Mouse (Mus musculus): ENCODE data around the gene Rnf41. TPM values are rescaled to one million over a fixed set of nuclear protein-coding genes. Genes with fewer than 3 reads are reported as not detected.

The Rnf41 gene
- polyA plus RNA-seq (2017; shearing (Covaris generic)) = 23.1 TPM

DNA sequence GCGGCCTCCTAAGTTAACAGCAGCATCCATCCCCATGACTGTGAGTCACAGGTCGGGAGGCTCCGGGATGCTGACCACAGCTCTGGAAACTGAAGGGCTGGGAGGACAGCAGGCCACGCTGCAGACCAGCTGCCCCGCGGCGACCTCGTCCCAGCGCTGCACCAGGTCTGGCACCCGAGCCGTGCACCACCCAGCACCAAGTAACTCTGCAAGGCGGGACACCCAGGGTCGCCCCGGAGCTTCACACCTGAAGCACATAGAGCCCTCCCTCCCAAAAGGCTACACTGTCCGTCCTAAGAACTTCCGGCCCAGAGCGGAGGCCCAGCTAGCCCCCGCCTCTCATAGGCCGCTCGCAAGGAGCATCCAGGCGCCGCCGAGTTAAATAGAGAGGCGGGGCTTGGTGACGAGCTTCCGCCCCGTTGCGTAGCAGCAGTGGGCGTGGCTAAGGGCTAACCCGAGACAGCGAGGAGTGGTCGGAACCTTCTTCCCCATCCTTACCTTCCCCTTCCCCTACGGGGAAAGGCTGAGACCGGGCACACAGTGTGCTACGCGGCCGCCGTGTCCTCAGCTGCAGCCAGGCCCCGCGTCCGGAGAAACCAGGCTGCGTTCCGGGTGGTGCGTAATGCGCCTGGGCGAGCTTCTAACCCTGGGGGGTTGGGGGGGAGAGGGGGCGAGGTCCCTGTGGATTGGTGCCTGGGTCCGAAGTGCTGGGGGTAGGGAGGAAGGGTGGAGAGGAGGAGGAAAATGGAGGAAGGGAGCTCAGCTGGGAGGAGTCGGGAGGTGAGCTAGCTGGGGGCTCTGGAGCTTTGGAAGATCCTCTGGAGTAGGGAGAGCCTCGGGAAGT is at the start of gene Rnf41, which contains the start of gene Nabp2:
Rnf41 (plus strand) TSS at position 447 of the 844 bp plus-strand sequence.
Nabp2 (minus strand) TSS at position 282 of the 844 bp plus-strand sequence.

GRCm38 (mm10) chr10:128368402-128369217 is 42.8 kb upstream of the Rnf41 start, which contains the start of gene Coq10a:
Coq10a (minus strand) TSS chr10:128368997.

DNA sequence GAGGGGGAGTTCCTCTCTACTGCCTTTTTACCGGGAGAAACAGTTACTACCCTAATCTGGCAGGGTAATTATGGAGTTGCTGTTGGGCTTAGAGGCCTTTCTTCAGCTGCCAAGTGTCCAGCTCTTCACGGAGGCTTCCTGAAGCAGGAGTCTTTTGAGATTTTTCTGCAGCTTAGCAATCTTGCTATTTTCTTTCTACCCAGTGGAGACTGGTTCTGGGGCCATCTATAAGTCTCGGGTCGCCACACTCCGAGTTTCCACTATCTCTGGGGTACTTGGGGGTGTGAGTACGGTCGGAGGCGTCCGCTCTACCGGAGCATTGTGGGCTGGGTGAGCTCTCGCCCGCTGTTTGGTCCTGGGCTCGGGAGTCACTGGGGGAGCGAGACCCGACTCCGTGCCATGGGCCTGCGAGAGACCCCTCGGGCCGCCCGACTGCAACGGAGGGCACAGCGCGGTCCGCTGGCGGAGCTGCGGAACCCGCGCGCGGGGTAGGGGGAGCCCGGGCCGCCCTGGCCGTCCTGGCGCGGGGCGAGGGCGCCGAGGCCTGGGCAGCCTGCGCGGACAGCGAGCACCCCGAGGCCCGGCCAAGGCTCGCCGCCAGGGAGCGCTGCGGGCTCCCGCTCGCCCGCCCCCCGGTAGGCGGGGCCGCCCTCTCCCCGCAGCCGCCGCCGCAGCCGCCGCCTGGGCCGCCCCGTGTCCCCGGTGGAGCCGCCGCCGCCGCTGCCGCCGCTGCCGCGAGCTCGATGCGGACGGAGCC is 34.8 kb upstream of the Rnf41 start, which contains the start of gene Ankrd52:
Ankrd52 (plus strand) TSS at position 661 of the 757 bp plus-strand sequence.

DNA sequence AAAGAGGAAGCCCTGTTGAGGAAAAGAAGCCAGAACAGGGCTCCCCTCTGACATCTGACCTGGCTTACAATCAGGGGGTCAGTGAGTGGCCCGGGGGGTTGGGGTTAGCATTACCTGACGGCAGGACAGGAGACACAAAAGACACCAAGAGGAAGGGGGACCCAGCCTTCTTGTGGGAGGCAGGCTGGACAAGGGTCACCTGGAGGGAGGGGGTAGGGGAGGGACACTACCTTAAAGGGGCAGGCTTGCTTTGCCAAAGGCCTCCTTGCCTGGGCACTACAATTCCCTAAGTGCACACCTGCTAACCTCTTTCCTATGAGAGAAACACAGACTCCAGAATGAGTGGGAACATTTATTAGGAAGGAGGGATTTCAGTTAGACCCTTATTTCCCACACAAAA is 10.4 kb upstream of the Rnf41 start, which contains the start of gene Slc39a5:
Slc39a5 (minus strand) TSS at position 174 of the 400 bp plus-strand sequence.

GRCm38 (mm10) chr10:128458719-128459408 is 47.4 kb downstream of the Rnf41 start, which contains the start of gene Smarcc2:
Smarcc2 (plus strand) TSS chr10:128459248.

Other genes with a start within 250 kb of the Rnf41 start
- gene Rbms2, start 231.4 kb upstream of the Rnf41 start, polyA plus RNA-seq (2017; shearing (Covaris generic)) = 34.5 TPM
- gene Gls2, start 217.2 kb upstream of the Rnf41 start, polyA plus RNA-seq (2017; shearing (Covaris generic)) = 0.65 TPM
- 12.4 TPM for gene Spryd4, start 199.8 kb upstream of the Rnf41 start, polyA plus RNA-seq (2017; shearing (Covaris generic))
- not detected for gene Mip, start 185.8 kb upstream of the Rnf41 start, polyA plus RNA-seq (2017; shearing (Covaris generic))
- 28.0 TPM for gene Timeless, start 179.6 kb upstream of the Rnf41 start, polyA plus RNA-seq (2017; shearing (Covaris generic))
- gene Apon, start 157.6 kb upstream of the Rnf41 start, polyA plus RNA-seq (2017; shearing (Covaris generic)) = not detected
- gene Apof, start 143.0 kb upstream of the Rnf41 start, polyA plus RNA-seq (2017; shearing (Covaris generic)) = not detected
- 45.1 TPM for gene Stat2, start 141.1 kb upstream of the Rnf41 start, polyA plus RNA-seq (2017; shearing (Covaris generic))
- gene Il23a, start 112.9 kb upstream of the Rnf41 start, polyA plus RNA-seq (2017; shearing (Covaris generic)) = not detected
- gene Pan2, start 108.3 kb upstream of the Rnf41 start, polyA plus RNA-seq (2017; shearing (Covaris generic)) = 48.3 TPM
- 18.9 TPM for gene Cnpy2, start 89.2 kb upstream of the Rnf41 start, polyA plus RNA-seq (2017; shearing (Covaris generic))
- 128 TPM for gene Cs, start 73.9 kb upstream of the Rnf41 start, polyA plus RNA-seq (2017; shearing (Covaris generic))
- 39.7 TPM for gene Coq10a, start 42.7 kb upstream of the Rnf41 start, polyA plus RNA-seq (2017; shearing (Covaris generic))
- 4.8 TPM for gene Ankrd52, start 34.5 kb upstream of the Rnf41 start, polyA plus RNA-seq (2017; shearing (Covaris generic))
- not detected for gene Slc39a5, start 10.4 kb upstream of the Rnf41 start, polyA plus RNA-seq (2017; shearing (Covaris generic))
- gene Nabp2, start 165 bp upstream of the Rnf41 start, polyA plus RNA-seq (2017; shearing (Covaris generic)) = 47.3 TPM
- gene Smarcc2, start 47.6 kb downstream of the Rnf41 start, polyA plus RNA-seq (2017; shearing (Covaris generic)) = 93.1 TPM
- 1,093 TPM for gene Myl6, start 82.5 kb downstream of the Rnf41 start, polyA plus RNA-seq (2017; shearing (Covaris generic))
- gene Myl6b, start 87.0 kb downstream of the Rnf41 start, polyA plus RNA-seq (2017; shearing (Covaris generic)) = 3.2 TPM
- 269 TPM for gene Esyt1, start 114.2 kb downstream of the Rnf41 start, polyA plus RNA-seq (2017; shearing (Covaris generic))
- gene Zc3h10, start 136.1 kb downstream of the Rnf41 start, polyA plus RNA-seq (2017; shearing (Covaris generic)) = 32.4 TPM
- 2,874 TPM for gene Rpl41, start 137.6 kb downstream of the Rnf41 start, polyA plus RNA-seq (2017; shearing (Covaris generic))
- gene Pa2g4, start 154.3 kb downstream of the Rnf41 start, polyA plus RNA-seq (2017; shearing (Covaris generic)) = 27.6 TPM
- 1.2 TPM for gene Erbb3, start 178.0 kb downstream of the Rnf41 start, polyA plus RNA-seq (2017; shearing (Covaris generic))
- gene Rps26, start 215.1 kb downstream of the Rnf41 start, polyA plus RNA-seq (2017; shearing (Covaris generic)) = 770 TPM
- gene Ikzf4, start 234.3 kb downstream of the Rnf41 start, polyA plus RNA-seq (2017; shearing (Covaris generic)) = 7.6 TPM

All from naive thymus-derived CD4-positive, alpha-beta T cell, adult 5 months (primary cell).